Mouse (Mus musculus) hindbrain, embryonic 15.5 days (tissue): ENCODE results near the gene S100pbp. TPM values are rescaled to one million over a fixed set of nuclear protein-coding genes. Genes with fewer than 3 reads are reported as not detected.

Experiments
- ATAC-seq: fragments of 200-750 bp; cut with Nextera tagmentation; 2 replicates; pipeline ENCODE4 v1.8.0; 2017; ENCODE audit warnings: low read depth, moderate number of reproducible peaks, moderate TSS enrichment; ENCODE audit not compliant: low FRiP score
- H3K27ac ChIP-seq: fragments of 300-500 bp; sonication (generic); replicated peaks from 2 replicates; pipeline ENCODE4 v1.5.1; 2015; ENCODE audit warnings: mild to moderate bottlenecking, inconsistent platforms
- H3K27me3 ChIP-seq: fragments of 300-500 bp; sonication (generic); 2 replicates; pipeline ENCODE4 v1.6.1; 2015; ENCODE audit warnings: control low read depth, inconsistent platforms
- H3K36me3 ChIP-seq: fragments of 300-500 bp; sonication (generic); 2 replicates; pipeline ENCODE4 v1.6.1; 2015; ENCODE audit warnings: control low read depth, inconsistent platforms
- H3K4me1 ChIP-seq: fragments of 300-500 bp; sonication (generic); replicated peaks from 2 replicates; pipeline ENCODE4 v1.6.1; 2015; ENCODE audit warnings: control low read depth, inconsistent platforms
- H3K4me2 ChIP-seq: fragments of 300-500 bp; sonication (generic); 2 replicates; pipeline ENCODE4 v1.6.1; 2015; ENCODE audit warnings: moderate library complexity, mild to moderate bottlenecking, inconsistent platforms
- H3K4me3 ChIP-seq: fragments of 300-500 bp; sonication (generic); 2 replicates; pipeline ENCODE4 v1.5.1; 2015; ENCODE audit warnings: mild to moderate bottlenecking, inconsistent platforms
- H3K9ac ChIP-seq: fragments of 300-500 bp; sonication (generic); 2 replicates; pipeline ENCODE4 v1.6.1; 2015; ENCODE audit warnings: inconsistent platforms
- H3K9me3 ChIP-seq: fragments of 300-500 bp; sonication (generic); 2 replicates; pipeline ENCODE4 v1.6.1; 2016; ENCODE audit warnings: control low read depth, inconsistent platforms
- WGBS: fragments of 180-500 bp; shearing (Covaris S2); methylation state at CpG from one replicate; pipeline ENCODE4 v1.1.7; 2015; 5-methylcytosine and 5-hydroxymethylcytosine counted together
- polyA plus RNA-seq: library from polyadenylated mRNA; unstranded; fragments of >200 nt; fragmentation: Nextera tagmentation; extraction: Ambion mirVana; gene quantifications from 2 replicates; pipeline ENCODE4 v1.2.1, GENCODE M21; 2015

The S100pbp gene
- polyA plus RNA-seq, 1 experiment from 2014 or later = 19.6 TPM

DNA sequence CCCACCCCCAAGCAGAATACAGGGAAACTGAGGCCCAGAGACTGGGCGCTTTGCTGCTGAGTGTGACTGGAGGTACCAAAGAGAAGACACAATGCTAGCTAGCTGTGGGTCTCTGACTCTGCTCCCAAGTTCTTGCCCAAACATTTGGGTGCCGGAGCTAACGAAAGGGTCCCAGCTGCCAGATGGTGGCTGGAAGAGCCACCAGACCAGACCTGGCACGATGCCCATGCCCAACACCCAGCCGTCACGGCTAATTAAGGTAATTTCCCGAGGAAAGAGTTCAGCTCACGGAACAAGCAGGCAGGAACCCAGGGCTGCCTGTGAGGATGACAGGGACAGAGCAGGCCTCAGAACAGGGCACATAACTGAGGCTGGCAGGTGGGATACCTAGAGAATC is 38.5 kb upstream of the S100pbp start:
- H3K4me1 ChIP-seq = peaks cover 52% of the 10 kb centered on the region

DNA sequence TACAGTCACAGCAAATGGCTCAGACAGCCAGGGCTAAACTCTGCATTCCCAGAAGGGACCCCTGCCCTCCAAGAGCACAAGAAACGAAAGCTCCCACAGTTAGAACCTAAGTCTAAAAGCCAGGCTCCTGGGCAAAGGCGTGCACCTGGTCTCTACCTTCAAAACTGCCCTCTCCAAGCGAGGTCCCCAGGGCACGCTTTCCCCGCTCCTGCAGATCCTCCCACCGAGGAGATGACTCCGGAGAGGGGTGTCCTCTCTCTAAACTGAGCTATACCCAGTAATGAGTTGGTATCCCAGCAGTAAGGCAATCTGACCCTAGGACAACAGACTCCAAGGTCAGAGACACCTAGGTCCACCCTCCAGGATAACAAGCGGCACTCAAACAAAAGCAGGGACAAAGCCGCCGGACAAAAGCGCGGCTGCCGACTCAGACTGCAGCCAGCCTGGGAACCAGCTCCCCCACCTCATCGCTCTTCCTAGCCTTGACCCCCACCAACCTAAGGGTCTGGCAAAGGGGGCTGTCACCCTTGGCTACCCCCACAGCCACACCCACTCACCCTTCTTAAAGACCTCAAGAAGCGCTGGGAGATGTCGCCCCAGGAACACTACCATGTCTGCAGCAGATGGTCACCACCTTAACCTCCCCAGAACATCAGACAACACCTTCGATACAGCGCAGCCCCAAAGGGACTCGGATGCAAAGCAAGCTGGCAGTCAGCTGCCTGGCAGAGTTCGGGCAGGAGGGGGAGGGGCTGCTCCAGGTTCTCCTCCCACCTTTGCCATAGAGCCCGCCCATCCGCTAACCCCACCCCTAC is 37.9 kb upstream of the S100pbp start:
- Histone ChIP-seq H3K4me3 (peak overlapping the region; percentile 55), H3K4me2 (peak overlapping the region; percentile 70), H3K27me3 (no peaks in the 10 kb centered on the region), H3K9ac (peak overlapping the region; percentile 71), H3K4me1 (peaks cover 56% of the 10 kb centered on the region), H3K36me3 (peaks cover 8% of the 10 kb centered on the region; the same call in 1 of the 2 replicates), H3K9me3 (no peaks in the 10 kb centered on the region), H3K27ac (peak overlapping the region; percentile 79)
- 4% methylated on average over 22 of the region's 22 CpGs for WGBS
- peak; percentile 54; the same call in 1 of the 2 replicates for ATAC-seq

More for the DNA sequence above, 38.5 kb upstream of the S100pbp start:
- H3K27ac ChIP-seq = peak overlapping the region; percentile 79
- WGBS = 15% methylated on average over 8 of the region's 8 CpGs
- no peaks in the 10 kb centered on the region for H3K9me3 ChIP-seq
- ATAC-seq = no peak
- H3K4me3 ChIP-seq = peak overlapping the region; percentile 55
- H3K27me3 ChIP-seq = no peaks in the 10 kb centered on the region
- H3K36me3 ChIP-seq = peaks cover 8% of the 10 kb centered on the region; the same call in 1 of the 2 replicates
- peak overlapping the region; percentile 71 for H3K9ac ChIP-seq
- H3K4me2 ChIP-seq = peak overlapping the region; percentile 70

DNA sequence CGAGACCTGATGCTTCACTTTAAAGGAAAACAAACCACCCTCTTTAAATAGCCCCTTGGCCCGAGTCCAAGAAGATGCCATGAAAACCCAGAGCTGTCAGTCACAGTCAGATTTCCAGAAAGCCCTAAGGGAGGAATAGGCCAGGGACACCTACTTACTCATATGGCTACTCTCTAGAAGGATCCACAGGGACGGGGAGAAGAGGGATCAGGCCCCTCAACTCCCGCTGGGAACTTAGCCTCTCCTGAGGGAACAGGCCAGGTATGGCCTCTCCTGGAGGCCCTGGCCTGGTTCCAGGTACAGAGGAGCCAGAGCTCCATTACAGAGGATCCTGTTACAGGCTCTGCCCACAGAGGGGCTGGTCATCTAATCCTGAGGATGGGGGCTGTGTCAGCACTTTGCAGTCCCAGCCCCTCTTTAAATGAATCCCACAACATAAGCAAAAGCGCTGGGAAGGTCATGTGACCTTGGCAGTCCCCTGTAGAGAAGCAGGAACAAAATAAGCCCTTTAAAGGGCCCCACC is 37.0 kb upstream of the S100pbp start:
- peak overlapping the region; percentile 79 for H3K27ac ChIP-seq
- H3K4me1 ChIP-seq = peaks cover 56% of the 10 kb centered on the region
- H3K9ac ChIP-seq = peak overlapping the region; percentile 71
- 29% methylated on average over 5 of the region's 5 CpGs for WGBS
- H3K9me3 ChIP-seq = no peaks in the 10 kb centered on the region
- H3K36me3 ChIP-seq = peaks cover 16% of the 10 kb centered on the region
- H3K4me2 ChIP-seq = peak overlapping the region; percentile 70
- no peaks in the 10 kb centered on the region for H3K27me3 ChIP-seq
- peak overlapping the region; percentile 55 for H3K4me3 ChIP-seq
- ATAC-seq = no peak

DNA sequence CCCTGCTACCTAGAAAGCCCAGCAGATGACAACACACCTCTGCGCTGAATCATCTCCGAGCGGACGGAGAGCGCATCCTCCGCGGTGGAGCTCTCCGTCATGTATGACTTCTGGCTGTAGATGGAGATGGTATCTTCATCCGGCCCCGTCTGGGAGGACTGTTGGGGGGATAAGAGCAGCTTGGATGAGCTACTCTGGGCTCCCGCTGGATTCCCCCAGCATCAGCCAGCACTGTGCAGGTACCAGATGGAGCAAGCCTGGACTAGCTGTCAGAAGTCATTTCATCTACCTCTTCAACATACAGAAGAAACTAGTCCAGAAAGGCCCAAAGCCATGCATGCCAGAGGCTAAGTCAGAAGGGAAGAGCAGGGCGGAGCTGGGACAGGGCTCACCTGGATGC is 35.8 kb upstream of the S100pbp start:
- peak overlapping the region; percentile 70; the same call in 1 of the 2 replicates for H3K4me2 ChIP-seq
- peaks cover 56% of the 10 kb centered on the region for H3K4me1 ChIP-seq
- 93% methylated on average over 12 of the region's 12 CpGs for WGBS
- no peak overlapping the region for H3K9ac ChIP-seq
- peaks cover 27% of the 10 kb centered on the region for H3K36me3 ChIP-seq
- no peak overlapping the region for H3K4me3 ChIP-seq
- ATAC-seq = no peak
- no peaks in the 10 kb centered on the region for H3K9me3 ChIP-seq
- H3K27me3 ChIP-seq = no peaks in the 10 kb centered on the region
- H3K27ac ChIP-seq = no peak overlapping the region

DNA sequence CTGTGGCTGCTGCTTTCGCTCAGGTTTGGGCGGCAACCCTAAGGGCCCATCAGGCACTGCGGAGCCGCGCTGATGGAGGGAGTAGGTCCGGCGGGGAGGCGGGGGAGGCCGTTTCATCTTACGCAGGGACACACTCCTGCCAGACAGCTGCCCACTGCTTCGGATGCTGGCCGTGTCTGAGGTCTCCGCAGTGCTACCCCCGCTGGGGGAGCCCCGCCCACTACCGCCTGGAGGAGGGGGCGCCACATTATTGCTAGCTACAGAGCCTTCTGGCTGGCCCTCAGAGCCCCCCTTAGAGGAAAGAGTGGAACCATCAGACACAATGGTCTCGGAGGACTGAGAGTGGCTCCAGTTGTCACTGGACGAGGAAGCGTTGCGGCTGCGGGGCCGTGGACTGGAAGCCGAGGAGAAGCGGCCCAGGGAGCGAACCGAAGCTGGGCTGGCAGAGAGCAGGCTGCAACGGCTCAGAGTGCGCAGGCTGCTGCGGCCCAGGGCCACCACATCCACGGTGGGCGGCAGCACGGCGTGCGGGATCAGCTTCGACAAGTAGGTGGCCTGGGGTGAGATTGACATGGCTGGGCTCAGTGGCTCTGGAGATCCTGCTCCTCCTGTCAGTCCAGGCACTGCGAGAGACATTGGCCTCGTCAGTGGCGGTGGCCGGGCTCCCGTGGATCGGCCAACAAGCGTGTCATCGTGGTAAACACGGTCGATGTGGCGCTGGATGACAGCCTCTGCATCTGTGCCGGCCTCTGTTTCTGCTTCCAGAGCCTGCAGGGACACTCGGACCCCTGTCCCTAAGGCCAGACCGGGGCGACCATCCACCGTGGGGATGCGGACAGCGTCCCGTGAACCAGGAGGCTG is 34.1 kb upstream of the S100pbp start:
- WGBS = 21% methylated on average over 54 of the region's 55 CpGs
- peak overlapping the region; percentile 50 for H3K4me2 ChIP-seq
- ATAC-seq = 0 out of 2 replicates have a peak, but pooled peaks have one; percentile 14
- no peaks in the 10 kb centered on the region for H3K27me3 ChIP-seq
- H3K9ac ChIP-seq = peak overlapping the region; percentile 2; the same call in 1 of the 2 replicates
- H3K4me1 ChIP-seq = peaks cover 60% of the 10 kb centered on the region
- peaks cover 42% of the 10 kb centered on the region for H3K36me3 ChIP-seq
- no peak overlapping the region for H3K27ac ChIP-seq
- H3K9me3 ChIP-seq = no peaks in the 10 kb centered on the region
- H3K4me3 ChIP-seq = peak overlapping the region; percentile 11; the same call in 1 of the 2 replicates

DNA sequence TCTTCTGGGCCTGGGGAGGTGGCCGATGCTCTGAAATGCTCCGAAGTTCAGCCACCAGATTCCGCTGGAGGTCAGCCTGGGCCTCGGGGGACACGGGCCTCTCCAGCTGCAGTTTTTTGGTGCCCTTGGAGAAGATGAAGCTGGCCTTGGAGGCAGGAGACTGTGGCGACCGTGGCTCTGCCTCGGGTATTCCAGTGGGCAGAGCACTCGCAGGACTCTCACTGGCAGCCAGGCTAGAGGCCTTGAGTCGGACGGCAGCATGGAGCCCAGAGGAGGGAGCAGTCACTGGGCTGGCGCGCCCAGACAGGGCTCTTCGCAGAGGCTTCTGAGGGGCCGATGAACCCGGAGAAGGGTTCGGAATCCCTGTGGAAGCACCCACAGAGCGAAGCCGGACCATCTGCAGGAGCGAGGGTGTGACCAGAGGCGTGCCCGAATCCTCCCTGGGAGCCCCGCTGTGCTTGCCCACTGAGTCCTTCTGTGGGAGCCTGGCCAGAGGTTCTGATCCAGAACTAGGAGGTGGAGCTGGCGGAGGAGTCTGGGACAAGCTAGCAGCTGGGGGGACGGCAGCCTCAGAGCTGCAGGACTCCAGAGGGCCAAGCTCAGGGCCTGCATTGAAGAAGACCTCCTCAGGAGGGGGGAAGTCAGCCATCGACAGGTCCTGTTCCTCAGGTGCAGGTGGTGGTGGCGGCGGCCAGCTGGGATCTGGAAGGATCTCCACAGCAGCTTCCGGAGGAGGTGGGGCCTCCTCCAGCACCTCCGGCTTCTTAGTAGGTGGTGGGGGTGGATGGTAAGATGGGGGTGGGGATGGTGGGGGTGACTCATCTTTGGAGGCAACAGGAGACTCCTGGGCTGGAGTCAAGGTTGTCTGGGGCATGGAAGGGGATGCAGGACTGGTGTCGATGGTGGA is 32.7 kb upstream of the S100pbp start:
- Histone ChIP-seq H3K27ac (no peak overlapping the region), H3K27me3 (no peaks in the 10 kb centered on the region), H3K4me3 (no peak overlapping the region), H3K4me1 (peaks cover 49% of the 10 kb centered on the region), H3K9me3 (no peaks in the 10 kb centered on the region), H3K9ac (no peak overlapping the region), H3K4me2 (no peak overlapping the region), H3K36me3 (peaks cover 56% of the 10 kb centered on the region)
- ATAC-seq = no peak
- WGBS = 67% methylated on average over 31 of the region's 31 CpGs

DNA sequence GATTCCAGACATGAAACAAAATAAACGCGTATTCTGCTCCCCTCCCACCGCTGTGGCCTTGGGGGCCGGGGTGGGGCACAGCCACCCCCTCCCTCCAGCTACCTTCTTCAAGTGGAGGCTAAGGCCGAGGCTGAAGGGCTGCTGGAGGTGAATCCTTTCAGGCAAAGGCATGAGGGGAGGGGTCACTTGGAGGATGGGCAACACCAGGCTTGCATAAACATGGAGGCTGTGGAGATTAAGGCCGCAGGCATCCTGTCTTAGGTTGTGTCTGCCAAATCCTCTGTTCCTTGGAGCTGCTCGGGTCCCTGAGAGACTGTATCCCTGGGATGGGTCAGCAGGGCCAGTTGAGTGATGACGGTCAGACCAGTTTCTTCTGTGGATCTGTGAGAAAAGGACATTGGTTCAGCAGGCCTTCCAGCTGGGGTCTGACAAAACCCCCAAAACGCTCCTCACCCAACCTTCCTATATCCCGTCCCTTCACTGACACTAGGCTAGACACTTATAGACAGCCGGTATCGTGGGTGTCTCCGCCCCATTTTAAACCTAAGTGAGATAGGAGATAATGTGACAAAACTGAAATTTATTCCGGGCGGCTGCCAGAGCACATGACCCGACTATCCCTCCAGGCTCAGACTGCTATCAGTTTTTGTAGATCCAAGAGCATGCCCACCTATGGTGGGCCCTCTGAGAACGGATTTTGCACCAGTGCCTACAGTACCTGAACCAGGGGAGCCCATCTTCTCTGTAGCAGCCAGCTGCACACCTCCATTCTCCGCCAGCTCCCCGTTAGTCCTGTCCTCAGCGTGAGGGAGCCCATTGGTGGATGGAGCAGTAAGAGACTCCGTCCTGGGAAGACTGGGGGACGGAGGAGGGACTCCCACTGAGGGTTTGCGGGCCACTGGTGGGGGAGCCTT is 31.8 kb upstream of the S100pbp start:
- 77% methylated on average over 23 of the region's 23 CpGs for WGBS
- Histone ChIP-seq H3K4me3 (no peak overlapping the region), H3K9me3 (no peaks in the 10 kb centered on the region), H3K36me3 (peaks cover 65% of the 10 kb centered on the region), H3K4me1 (peaks cover 40% of the 10 kb centered on the region), H3K27me3 (no peaks in the 10 kb centered on the region), H3K4me2 (no peak overlapping the region), H3K27ac (no peak overlapping the region), H3K9ac (no peak overlapping the region)
- ATAC-seq = no peak

DNA sequence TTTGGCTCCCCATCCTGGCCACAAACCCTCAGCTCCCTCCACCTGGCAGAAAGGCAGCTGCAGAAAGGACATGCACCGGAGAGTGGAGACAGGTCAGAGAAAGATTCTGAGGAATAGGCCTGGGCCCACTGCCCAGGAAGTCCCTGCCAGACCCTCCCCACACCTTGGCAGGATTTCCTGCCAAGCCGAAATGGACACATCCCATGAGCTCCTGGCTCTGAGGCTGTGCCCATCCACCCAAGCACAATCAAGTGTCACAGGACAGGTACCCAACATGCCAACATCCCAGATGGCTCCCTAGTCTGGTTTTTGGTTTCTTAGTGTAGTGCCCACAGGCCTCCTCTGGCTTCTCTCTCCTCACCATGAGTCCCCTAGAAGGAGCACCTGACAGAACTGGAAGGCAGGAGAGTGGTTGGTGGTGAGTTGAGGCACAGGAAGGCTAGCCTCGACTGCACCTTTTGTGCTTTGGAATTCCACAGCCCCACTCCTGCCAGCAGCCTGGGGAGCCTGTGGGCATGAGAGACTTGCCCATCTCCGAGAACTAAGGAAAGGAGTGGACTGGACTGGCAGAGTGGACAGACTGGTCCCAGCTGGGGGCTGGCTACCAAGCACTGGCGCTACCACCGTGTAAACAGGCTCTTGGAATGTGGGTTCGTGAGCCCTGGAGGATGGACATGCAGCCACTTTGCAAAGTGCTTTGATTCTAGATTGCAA is 31.0 kb upstream of the S100pbp start:
- H3K27me3 ChIP-seq = no peaks in the 10 kb centered on the region
- peaks cover 32% of the 10 kb centered on the region for H3K4me1 ChIP-seq
- WGBS = 76% methylated on average over 7 of the region's 7 CpGs
- H3K27ac ChIP-seq = no peak overlapping the region
- H3K36me3 ChIP-seq = peaks cover 69% of the 10 kb centered on the region
- H3K9me3 ChIP-seq = no peaks in the 10 kb centered on the region
- no peak overlapping the region for H3K4me2 ChIP-seq
- H3K4me3 ChIP-seq = no peak overlapping the region
- no peak for ATAC-seq
- no peak overlapping the region for H3K9ac ChIP-seq

DNA sequence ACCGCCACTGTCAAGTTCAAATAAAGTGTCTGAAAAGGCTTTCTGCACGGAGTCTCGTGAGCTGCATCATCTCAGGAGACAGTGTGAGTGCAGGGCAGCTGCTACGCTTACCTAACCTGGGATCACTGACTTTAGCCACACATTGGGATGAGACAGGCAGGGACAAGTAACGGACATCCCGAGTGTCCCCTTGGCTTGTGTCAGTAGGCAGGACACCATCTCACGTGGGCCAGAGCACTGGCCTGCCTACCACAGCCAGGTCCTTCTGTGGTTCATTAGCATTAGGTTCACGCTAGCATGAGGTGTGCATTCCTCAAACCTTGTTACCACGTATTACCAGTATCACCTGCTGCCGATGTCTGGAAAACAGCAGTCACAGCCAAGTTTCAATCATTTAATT is 29.7 kb upstream of the S100pbp start:
- Histone ChIP-seq H3K36me3 (peaks cover 72% of the 10 kb centered on the region), H3K27me3 (no peaks in the 10 kb centered on the region), H3K27ac (no peak overlapping the region), H3K4me3 (no peak overlapping the region), H3K4me2 (no peak overlapping the region), H3K9ac (no peak overlapping the region), H3K4me1 (peaks cover 20% of the 10 kb centered on the region), H3K9me3 (no peaks in the 10 kb centered on the region)
- 87% methylated on average over 10 of the region's 10 CpGs for WGBS
- no peak for ATAC-seq

DNA sequence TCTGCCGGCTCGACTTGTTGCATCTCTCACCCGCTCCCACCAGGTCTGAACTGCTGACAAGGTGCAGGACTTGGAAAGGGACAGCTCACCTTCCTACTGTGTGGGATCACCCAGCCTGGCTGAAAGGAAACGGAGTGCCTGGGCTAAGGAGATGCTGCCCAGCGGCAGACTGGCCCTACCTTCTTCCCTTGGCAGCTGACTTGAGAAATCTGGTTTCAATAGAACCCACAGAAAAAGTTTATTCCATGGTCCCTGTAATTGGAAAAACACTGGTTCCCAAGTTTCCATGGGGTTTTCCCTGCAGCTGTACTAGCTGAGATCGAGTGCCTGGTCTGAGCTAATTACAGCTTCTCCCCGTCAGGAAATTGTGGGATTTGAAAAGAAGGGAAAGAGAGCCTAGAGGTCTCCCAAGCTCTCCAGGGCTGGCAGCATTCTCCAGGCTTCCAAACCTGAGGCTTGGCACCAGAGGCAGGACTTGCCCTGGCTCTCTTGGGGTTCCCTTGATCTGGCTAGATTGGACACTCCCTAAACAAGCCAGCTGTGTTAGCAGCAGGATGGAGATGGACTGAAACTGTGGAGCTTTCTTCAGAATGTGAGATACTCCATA is 29.1 kb upstream of the S100pbp start:
- H3K27ac ChIP-seq = no peak overlapping the region
- ATAC-seq = no peak
- H3K4me3 ChIP-seq = no peak overlapping the region
- H3K4me1 ChIP-seq = peaks cover 15% of the 10 kb centered on the region
- H3K4me2 ChIP-seq = no peak overlapping the region
- 88% methylated on average over 7 of the region's 7 CpGs for WGBS
- no peaks in the 10 kb centered on the region for H3K9me3 ChIP-seq
- peaks cover 77% of the 10 kb centered on the region for H3K36me3 ChIP-seq
- H3K9ac ChIP-seq = no peak overlapping the region
- no peaks in the 10 kb centered on the region for H3K27me3 ChIP-seq
